Mouse (Mus musculus) liver, postnatal 0 days (tissue): ENCODE data around the gene Lrmp. TPM values are rescaled to one million over a fixed set of nuclear protein-coding genes. Genes with fewer than 3 reads are reported as not detected.
"Not testable (repeated sequence)": the region's sequence is repeated elsewhere in the genome, so short reads cannot be mapped to it uniquely, and the experiment has no call there.

ENCODE experiments used
- ATAC-seq: fragments of 200-750 bp; cut with Nextera tagmentation; 2 replicates; pipeline ENCODE4 v1.8.0; 2017; ENCODE audit warnings: mild to moderate bottlenecking, moderate library complexity
- DNase-seq: peaks from one replicate; pipeline ENCODE4 v3.0.0-alpha.2; 2016
- H3K27ac ChIP-seq: fragments of 300-500 bp; sonication (generic); 2 replicates; pipeline ENCODE4 v1.5.1; 2014; ENCODE audit warnings: antibody characterized with exemption, moderate library complexity, mild to moderate bottlenecking, low read depth
- H3K27me3 ChIP-seq: fragments of 300-500 bp; sonication (generic); 2 replicates; pipeline ENCODE4 v1.6.1; 2014; ENCODE audit warnings: low read length, control low read depth, mixed read lengths; ENCODE audit not compliant: insufficient read depth
- H3K36me3 ChIP-seq: fragments of 300-500 bp; sonication (generic); replicated peaks from 2 replicates; pipeline ENCODE4 v1.6.1; 2014; ENCODE audit warnings: mild to moderate bottlenecking, control low read depth, low read length, moderate library complexity, mixed read lengths; ENCODE audit not compliant: insufficient read depth
- H3K4me1 ChIP-seq: fragments of 300-500 bp; sonication (generic); 2 replicates; pipeline ENCODE4 v1.6.1; 2014; ENCODE audit warnings: antibody characterized with exemption, mild to moderate bottlenecking, control low read depth; ENCODE audit not compliant: insufficient read depth
- H3K4me2 ChIP-seq: fragments of 300-500 bp; sonication (generic); 2 replicates; pipeline ENCODE4 v1.6.1; 2014; ENCODE audit warnings: low read depth, mild to moderate bottlenecking, low read length, moderate library complexity, mixed read lengths
- H3K4me3 ChIP-seq: fragments of 300-500 bp; sonication (generic); 2 replicates; pipeline ENCODE4 v1.5.1; 2014; ENCODE audit warnings: low read depth, low read length
- H3K9ac ChIP-seq: fragments of 300-500 bp; sonication (generic); replicated peaks from 2 replicates; pipeline ENCODE4 v1.6.1; 2014; ENCODE audit warnings: mild to moderate bottlenecking, moderate library complexity
- H3K9me3 ChIP-seq: fragments of 300-500 bp; sonication (generic); 2 replicates; pipeline ENCODE4 v1.6.1; 2016; ENCODE audit warnings: mild to moderate bottlenecking, control low read depth, low read length, mixed read lengths
- CTCF ChIP-seq: sonication (generic); IDR thresholded peaks from 2 replicates; pipeline ENCODE4 v1.5.1; 2016; ENCODE audit warnings: antibody characterized with exemption, low read depth
- EP300 ChIP-seq: IDR thresholded peaks from 2 replicates; pipeline ENCODE4 v1.6.1; 2016; ENCODE audit warnings: antibody characterized with exemption, low read depth, mild to moderate bottlenecking
- WGBS: fragments of 180-500 bp; shearing (Covaris S2); extraction: QIAGEN DNeasy Blood & Tissue Kit; methylation state at CpG from one replicate; pipeline ENCODE4 v1.1.7; 2014; ENCODE audit not compliant: insufficient replicate concordance; 5-methylcytosine and 5-hydroxymethylcytosine counted together
- polyA plus RNA-seq: library from polyadenylated mRNA; unstranded; fragments of >200 nt; fragmentation: Nextera tagmentation; extraction: Ambion mirVana; gene quantifications from 2 replicates; pipeline ENCODE4 v1.2.1, GENCODE M21; 2015

The Lrmp gene
- polyA plus RNA-seq, 1 experiment from 2014 or later: 28.0 TPM

DNA sequence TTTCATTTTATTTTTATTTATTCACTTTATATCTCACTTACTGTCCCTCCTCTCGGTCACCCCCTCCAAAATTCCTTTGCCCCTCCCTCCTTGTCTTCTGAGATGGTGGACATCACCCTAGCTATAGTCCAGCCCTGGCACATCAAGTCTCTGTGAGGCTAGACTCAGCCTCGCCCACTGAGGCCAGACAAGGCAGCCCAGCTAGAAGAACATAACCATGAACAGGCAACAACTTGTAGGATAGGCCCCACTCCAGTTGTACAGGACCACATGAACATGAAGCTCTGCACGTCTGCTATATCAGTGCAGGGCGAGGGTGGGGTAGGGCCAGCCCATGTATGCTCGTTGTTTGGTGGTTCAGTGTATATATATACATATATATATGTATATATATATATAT is 16.5 kb downstream of the Lrmp start:
- Histone ChIP-seq H3K9me3 (no peaks in the 10 kb centered on the region), H3K36me3 (peaks cover 8% of the 10 kb centered on the region), H3K9ac (no peak overlapping the region), H3K27ac (no peak overlapping the region), H3K4me3 (no peak overlapping the region), H3K4me1 (peaks cover 4% of the 10 kb centered on the region; the same call in 1 of the 2 replicates), H3K4me2 (no peak overlapping the region), H3K27me3 (no peaks in the 10 kb centered on the region)
- ATAC-seq: no peak
- no peak for TF ChIP-seq EP300
- no peak for TF ChIP-seq CTCF
- WGBS: 74% methylated on average over 5 of the region's 5 CpGs
- DNase-seq: no peak

DNA sequence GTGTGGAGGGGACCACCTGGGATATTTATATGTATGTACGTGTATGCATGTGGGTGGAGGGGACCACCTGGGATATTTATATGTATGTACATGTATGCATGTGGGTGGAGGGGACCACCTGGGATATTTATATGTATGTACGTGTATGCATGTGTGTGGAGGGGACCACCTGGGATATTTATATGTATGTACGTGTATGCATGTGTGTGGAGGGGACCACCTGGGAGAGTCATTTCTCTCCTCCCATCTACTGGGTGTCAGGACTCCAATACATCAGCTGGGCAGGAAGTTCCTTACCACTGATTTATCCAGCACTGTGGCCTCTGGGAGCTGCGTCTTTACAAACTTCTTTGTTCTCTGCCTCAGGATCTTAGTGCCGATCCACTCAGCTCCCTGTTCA is 17.5 kb downstream of the Lrmp start:
- ATAC-seq, H3K9me3 ChIP-seq, H3K36me3 ChIP-seq, H3K4me2 ChIP-seq, H3K27me3 ChIP-seq, H3K27ac ChIP-seq, H3K9ac ChIP-seq, DNase-seq, H3K4me3 ChIP-seq, H3K4me1 ChIP-seq: not testable (repeated sequence)
- 82% methylated on average over 5 of the region's 5 CpGs for WGBS

DNA sequence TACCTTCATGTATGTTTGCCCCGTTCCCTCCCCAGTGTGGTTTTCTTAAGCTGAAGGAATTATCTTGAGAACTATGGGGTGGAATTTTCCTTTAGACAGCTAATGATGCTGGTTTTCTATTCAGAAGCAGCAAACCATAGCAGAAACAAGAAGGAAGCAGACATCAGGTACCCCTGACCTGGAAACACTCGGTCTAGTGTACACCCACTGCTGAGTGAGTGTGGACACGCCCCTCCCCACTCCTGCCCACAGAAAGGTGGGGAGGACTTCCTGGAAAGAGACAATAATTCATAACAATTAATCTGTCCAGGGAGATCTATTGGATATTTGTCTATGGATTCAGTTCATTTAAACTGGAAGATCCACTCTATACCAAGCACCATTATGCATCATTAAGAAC is 19.8 kb downstream of the Lrmp start:
- no peak for ATAC-seq
- WGBS: 63% methylated on average over 3 of the region's 3 CpGs
- no peak overlapping the region for H3K4me3 ChIP-seq
- H3K4me1 ChIP-seq: peaks cover 6% of the 10 kb centered on the region; the same call in 1 of the 2 replicates
- H3K4me2 ChIP-seq: no peak overlapping the region
- no peaks in the 10 kb centered on the region for H3K27me3 ChIP-seq
- TF ChIP-seq EP300 (no peak), CTCF (no peak)
- DNase-seq: no peak
- no peaks in the 10 kb centered on the region for H3K9me3 ChIP-seq
- H3K9ac ChIP-seq: no peak overlapping the region
- H3K36me3 ChIP-seq: 0 out of 2 replicates have a peak, but pooled peaks cover 11% of the 10 kb centered on the region
- H3K27ac ChIP-seq: no peak overlapping the region

DNA sequence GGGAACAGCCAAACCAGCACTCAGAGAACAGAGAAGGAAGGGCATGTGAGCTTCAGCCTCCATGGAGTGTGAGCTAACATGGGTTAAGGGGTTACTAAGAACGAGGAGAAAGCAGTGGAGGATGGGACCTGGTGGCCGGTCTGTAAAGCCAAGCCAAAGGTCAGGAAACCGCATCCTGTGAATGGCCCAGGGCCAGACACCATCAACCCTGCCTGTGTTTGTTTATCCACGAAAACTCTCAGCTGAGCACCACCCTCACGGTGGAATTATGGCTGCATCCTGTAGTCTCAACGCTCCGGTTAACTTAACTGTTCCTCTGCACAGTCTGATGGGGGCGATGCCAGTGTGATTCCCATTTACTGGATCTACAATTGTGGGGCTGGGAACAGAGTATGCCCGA is 20.4 kb downstream of the Lrmp start:
- peak; percentile 29; the same call in 1 of the 2 replicates for ATAC-seq

DNA sequence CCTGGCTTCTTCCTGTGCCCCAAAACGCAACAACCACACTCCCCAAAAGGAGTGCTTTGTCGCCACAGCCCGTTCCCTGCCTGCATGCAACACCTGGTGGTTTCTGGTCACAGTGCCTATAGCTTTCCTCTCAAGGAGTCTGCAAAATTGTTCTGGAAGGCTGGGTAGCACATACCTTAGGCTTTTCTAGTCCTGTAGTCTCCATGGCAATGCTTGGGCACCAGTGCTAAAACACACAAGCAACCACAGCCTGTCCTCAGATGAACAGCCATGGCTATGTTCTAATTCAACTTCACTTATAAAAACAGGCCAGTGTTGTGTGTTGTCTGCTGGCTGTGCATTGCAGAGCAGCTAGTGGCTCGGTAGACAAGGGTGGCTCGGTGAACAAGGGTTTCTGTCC is 21.4 kb downstream of the Lrmp start:
- H3K27me3 ChIP-seq: no peaks in the 10 kb centered on the region
- no peak overlapping the region for H3K4me3 ChIP-seq
- DNase-seq (no peak), ATAC-seq (no peak)
- 0 out of 2 replicates have a peak, but pooled peaks cover 13% of the 10 kb centered on the region for H3K36me3 ChIP-seq
- 80% methylated on average over 5 of the region's 5 CpGs for WGBS
- no peak overlapping the region for H3K9ac ChIP-seq
- TF ChIP-seq CTCF: no peak
- TF ChIP-seq EP300: no peak
- H3K4me1 ChIP-seq: peaks cover 8% of the 10 kb centered on the region; the same call in 1 of the 2 replicates
- no peak overlapping the region for H3K4me2 ChIP-seq
- no peak overlapping the region for H3K27ac ChIP-seq
- no peaks in the 10 kb centered on the region for H3K9me3 ChIP-seq

More for the DNA sequence above, 20.4 kb downstream of the Lrmp start:
- H3K27ac ChIP-seq: no peak overlapping the region
- DNase-seq: peak; percentile 40
- 0 out of 2 replicates have a peak, but pooled peaks cover 11% of the 10 kb centered on the region for H3K36me3 ChIP-seq
- 53% methylated on average over 9 of the region's 9 CpGs for WGBS
- no peaks in the 10 kb centered on the region for H3K27me3 ChIP-seq
- no peak overlapping the region for H3K4me2 ChIP-seq
- H3K4me3 ChIP-seq: no peak overlapping the region
- H3K4me1 ChIP-seq: peaks cover 8% of the 10 kb centered on the region; the same call in 1 of the 2 replicates
- no peak overlapping the region for H3K9ac ChIP-seq
- no peaks in the 10 kb centered on the region for H3K9me3 ChIP-seq
- TF ChIP-seq CTCF (no peak), EP300 (no peak)

DNA sequence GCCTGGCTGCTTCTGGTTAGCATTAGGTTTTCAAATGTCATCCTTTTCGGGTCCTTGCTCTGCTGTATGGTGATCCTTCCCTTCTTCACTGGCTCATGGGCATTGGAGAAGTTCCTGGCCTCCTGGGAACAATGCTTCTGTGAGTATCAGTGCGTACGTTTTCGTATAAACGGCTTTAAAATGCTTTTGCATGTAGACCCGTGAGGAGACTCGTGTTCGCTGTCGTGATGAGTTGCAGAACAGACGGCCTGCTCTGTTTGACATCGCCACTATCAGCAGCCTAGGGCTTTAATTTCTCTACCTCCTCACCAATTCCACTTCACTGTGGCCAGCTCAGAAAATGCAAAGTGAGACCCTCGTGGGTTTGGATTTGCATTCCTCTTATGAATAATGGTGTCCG is 23.8 kb downstream of the Lrmp start:
- Histone ChIP-seq H3K9ac (no peak overlapping the region), H3K27ac (peak overlapping the region; percentile 59), H3K4me1 (peaks cover 8% of the 10 kb centered on the region; the same call in 1 of the 2 replicates), H3K4me2 (no peak overlapping the region), H3K4me3 (no peak overlapping the region), H3K36me3 (0 out of 2 replicates have a peak, but pooled peaks cover 13% of the 10 kb centered on the region), H3K9me3 (no peaks in the 10 kb centered on the region), H3K27me3 (no peaks in the 10 kb centered on the region)
- DNase-seq: no peak
- WGBS: 78% methylated on average over 13 of the region's 13 CpGs
- no peak for ATAC-seq
- no peak for TF ChIP-seq EP300
- TF ChIP-seq CTCF: no peak
